Mouse (Mus musculus) embryonic fibroblast, embryonic 13.5 days (primary cell): ENCODE data around the gene Acr.

ENCODE experiments used
- CTCF ChIP-seq: IDR thresholded peaks from 2 replicates; pipeline ENCODE4 v1.5.1; 2011; ENCODE audit warnings: mild to moderate bottlenecking, control low read depth, low read length, moderate library complexity, borderline replicate concordance; ENCODE audit not compliant: insufficient read depth
- POLR2A ChIP-seq: IDR thresholded peaks from 2 replicates; pipeline ENCODE4 v1.6.1; 2011; ENCODE audit warnings: low read depth, mild to moderate bottlenecking, control low read depth, low read length, moderate library complexity

- no peak for TF ChIP-seq CTCF
- TF ChIP-seq POLR2A, result no peak
Observed at GRCm38 (mm10) chr15:89589146-89589545, 21.0 kb downstream of the Acr start.
